Mouse (Mus musculus) megakaryocyte, embryonic 14.5 days (primary cell): ENCODE data around the gene Lhfpl3.

Experiments used
- FLI1 ChIP-seq: IDR thresholded peaks from 2 replicates; pipeline ENCODE4 v1.6.1; 2012; ENCODE audit warnings: low read length, inconsistent platforms, mixed read lengths
- GATA1 ChIP-seq: IDR thresholded peaks from 3 replicates; pipeline ENCODE4 v1.6.1; 2012; ENCODE audit warnings: mixed read lengths, low read length, inconsistent platforms, borderline replicate concordance

DNA sequence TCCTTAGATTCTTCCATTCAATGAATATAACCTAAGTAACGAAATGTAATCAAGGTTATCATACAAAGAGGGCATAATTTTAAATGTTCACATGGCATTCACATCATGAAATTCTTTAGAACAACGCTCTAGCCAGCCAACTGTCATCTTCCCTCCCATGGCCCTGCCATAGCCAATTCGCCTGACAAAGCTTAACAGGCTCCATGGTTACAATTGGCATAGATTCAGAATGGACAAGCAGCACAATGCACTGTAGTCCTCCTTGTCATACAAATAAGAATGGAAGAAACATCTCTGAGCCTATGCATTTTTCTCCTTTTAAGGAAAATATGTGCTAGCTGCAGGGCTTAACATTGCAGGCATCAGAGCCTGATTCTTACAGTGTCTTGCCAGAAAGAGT, 254.0 kb downstream of the Lhfpl3 start:
- TF ChIP-seq GATA1 (no peak), FLI1 (no peak)
